Mouse (Mus musculus): ENCODE data around the gene Ptk6. TPM values are rescaled to one million over a fixed set of nuclear protein-coding genes. Genes with fewer than 3 reads are reported as not detected.

Ptk6 gene
- total RNA-seq (2021) = under 1 TPM in 1 of 2 experiments, not detected in 1; 0.05 TPM

DNA sequence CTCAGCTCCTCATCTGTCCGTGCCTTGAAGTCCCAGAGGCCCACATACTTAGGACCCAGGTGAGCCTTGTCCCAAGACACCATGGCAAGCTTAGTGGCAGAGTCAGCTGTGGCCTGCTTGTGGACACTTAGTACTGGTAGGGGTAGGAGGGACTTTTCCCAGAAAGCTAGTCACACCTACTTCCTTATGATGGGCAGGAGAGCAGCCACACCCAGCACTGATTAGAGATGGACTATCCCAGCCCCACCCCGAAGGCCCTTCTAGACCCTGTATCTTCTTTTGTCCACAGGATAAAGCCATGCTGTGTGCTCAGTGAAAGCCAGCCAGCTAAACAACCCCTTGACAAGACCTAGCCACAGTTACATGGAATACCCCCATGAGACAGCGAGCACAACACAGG, at the start of gene Ptk6:
Gene Ptk6, minus strand, starts transcription at position 368 of the 400 bp plus-strand sequence.
- intact Hi-C loops (cut with DNase I) = no loop called here
- DNase-seq = no peak

DNA sequence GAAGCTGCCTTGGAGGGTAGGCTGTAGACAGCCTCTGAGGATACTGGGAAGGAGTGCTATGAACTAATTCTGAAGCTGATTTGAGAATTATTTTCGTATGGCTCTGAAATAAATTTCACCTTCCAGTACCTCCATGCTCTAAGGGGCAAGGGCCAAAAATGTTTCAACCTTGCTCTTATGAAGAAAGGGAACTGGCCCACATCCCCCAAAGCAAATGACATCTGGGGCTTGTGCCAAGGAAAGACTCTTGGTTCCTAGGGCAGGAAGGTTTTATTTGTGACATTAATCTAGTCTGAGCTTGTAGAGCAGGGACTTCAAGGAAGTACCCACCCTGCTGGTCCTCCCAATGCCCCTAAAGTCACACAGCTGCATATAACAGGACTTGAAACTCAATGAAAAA, 49.3 kb upstream of the Ptk6 start:
- intact Hi-C loops (cut with DNase I) = no loop called here

DNA sequence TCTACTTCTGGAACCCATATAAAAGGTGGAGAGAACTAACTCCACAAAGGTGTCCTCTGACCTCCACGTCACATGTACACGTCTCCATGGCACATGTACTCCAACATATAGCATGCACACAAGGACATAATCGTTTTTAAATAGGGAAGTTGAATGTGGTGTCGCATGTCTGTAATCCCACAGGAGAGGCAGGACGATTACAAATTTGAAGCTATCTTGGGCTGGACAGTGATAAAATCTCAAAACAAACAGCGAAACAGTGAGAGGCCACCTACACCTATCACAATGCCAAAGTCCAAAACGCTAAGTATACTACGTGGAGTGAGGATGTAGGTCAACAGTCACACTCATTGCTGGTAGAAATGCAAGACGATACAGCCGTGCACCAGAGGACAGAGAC, 46.6 kb upstream of the Ptk6 start:
- no peak for DNase-seq
- intact Hi-C loops (cut with DNase I) = no loop called here

More for the DNA sequence above, 49.3 kb upstream of the Ptk6 start:
- no peak for DNase-seq

DNA sequence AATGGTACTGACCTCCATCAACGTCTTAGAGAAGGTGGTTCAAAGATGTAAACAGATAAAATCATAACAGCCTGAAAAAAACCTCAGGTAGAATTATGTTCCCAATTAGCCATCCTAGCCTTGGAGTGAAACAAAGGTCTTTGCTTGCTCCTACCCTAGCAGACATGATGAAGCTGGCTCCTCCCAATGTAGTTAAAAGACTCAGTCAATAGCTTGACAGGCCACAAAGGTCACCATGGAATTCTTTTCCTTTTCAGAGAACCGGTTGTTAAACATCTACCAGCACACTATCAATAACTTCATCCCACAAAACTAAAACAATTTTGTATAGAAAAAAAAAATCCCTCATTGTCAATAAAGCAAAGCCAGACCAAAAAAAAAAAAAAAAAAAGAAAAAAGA, 42.4 kb upstream of the Ptk6 start:
- DNase-seq = no peak
- intact Hi-C loops (cut with DNase I) = no loop called here

DNA sequence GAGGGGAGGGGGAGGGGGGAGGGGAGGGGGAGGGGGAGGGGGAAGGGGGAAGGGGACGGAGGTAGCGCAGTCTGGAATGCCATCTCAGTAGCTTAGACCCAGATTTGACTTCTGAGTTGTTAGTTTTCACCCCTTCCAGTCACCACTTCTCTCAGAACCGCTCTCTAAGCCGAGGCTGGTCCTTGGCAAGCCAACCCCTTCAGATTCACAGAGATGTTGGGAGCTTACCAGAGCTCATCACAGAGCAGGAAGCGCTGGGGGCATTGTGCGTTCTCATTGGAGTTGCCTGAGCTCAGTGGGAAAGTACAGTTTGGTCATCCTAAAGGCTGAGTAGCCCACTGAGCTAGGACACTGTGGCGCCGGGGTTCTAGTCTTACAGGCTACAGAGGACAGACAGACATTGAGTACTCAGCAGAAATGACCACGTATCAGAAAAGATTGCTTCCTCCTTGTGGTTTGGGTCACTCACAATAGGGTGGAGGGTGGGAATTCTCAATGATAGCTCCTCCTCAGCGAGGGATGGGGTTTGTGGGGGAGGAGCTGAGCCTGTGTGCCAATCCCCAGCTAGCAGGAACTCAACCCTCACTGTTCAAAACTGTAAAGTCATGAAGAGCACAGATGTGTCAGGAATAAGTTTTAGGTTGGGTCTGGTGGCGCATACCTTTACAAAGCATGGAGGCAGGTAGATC, 41.3 kb upstream of the Ptk6 start:
- DNase-seq = peak; percentile 36 to 48
- intact Hi-C loops (cut with DNase I) = no loop called here

DNA sequence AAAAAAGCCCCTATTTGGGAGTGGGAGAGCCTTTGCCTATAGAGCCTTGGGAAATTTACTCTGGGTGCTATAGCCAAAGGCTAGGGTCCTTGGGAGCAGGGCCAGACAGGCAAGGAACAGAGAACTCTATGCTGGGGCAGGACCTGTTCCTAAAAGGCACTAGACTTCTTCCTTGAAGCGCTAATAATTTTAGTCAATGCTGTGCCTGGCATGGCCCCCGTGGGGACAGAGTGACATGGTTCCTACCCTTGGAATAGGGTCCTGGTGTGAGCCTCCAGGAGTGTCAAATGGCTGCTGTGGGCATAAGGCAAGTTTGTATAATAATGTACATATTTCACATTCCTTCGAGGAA, 39.7 kb upstream of the Ptk6 start:
- no peak for DNase-seq
- intact Hi-C loops (cut with DNase I) = no loop called here

DNA sequence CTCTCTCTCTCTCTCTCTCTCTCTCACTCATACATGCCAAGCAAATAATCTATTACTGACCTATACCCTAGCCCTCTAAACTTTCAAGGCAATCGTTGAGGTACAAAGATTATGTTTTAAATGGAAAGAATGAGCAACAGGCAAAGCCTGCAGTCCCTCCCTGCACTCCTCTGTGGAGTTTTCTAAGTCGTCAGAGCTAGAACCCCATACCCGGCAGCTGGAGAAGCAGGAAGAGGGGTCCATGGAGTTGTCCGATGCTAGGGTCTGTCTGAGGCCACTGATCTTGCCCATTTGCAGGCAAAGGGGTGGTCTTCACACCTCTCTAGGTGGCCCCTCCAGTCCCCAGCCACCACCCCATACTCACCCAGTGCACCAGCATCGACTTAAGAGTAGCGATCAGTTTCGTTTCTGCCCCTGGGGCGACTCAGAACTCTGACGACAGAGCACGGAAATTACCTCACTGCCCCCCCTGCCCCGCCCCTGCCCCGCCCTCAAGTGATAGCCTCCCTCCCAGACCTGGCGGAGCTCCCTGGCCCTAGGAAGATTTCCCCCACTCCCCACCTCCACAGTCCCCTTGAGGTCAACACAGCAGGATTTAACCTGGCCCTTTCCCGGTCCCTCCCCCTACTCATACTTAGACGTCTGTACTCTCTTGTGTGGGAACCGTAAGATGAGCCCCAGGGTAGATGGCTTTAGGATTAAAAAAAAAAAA, 39.2 kb upstream of the Ptk6 start, which contains the start of gene Helz2:
Gene Helz2, minus strand, starts transcription at position 426 of the 712 bp plus-strand sequence.
- intact Hi-C loops (cut with DNase I) = loop anchor here (2.0 kb wide), 1 partner anchor 53 kb away; no protein-coding TSS in a partner anchor

DNA sequence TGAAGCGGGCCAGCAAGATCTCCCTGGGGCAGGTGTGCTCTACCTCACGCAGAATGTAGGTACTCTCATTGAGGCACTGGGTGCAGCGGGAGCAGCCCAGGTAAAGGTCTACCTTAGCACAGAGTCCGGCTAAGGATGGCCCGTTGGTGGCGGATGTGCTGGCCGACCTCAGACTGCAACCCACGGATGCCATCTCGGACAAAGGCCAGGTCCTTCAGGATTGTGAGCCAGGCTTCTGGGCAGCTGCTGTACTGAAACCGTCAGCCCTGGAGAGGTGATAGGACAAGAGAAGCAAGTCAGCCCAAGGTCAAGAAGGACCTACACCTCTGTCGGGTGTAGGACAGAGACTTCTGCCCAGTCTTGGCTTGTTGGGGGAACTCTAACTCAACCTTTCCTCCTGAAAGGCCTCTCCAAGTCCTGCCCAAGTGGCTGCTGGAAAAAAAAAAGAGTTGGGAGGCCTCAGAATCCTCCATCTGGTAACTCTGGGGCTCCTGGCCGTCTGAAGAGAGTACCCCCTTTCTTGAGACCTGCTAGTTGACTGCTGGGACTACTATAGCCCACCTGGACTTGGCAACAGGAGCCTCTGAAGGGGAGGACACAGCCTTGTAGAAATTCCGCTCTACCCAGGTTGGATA, 38.3 kb upstream of the Ptk6 start:
- intact Hi-C loops (cut with DNase I) = loop anchor here (2.0 kb wide), 1 partner anchor 52 kb away; no protein-coding TSS in a partner anchor
- no peak for DNase-seq

More for the DNA sequence above, 39.2 kb upstream of the Ptk6 start, which contains the start of gene Helz2:
- DNase-seq = peak; percentile 67 to 68

DNA sequence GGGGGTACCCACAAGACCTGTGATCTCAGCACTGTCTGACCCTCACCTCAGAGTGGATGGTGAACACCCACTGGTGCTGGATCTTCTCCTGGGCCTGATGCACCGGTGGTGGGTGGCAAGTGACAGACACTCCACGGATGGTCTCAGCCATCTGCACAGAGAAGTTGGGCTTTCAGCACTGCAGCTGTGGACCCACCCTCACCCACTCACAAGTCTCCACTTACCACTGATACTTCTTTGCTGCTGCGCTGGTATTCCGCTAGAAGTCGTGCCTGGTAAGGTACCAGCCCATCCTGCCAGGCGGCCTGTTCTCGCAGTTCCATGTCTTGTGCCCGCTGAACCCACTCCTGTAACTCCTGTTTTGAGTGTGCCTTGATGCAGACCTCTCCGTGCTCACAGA, 36.7 kb upstream of the Ptk6 start:
- DNase-seq = no peak
- intact Hi-C loops (cut with DNase I) = no loop called here

DNA sequence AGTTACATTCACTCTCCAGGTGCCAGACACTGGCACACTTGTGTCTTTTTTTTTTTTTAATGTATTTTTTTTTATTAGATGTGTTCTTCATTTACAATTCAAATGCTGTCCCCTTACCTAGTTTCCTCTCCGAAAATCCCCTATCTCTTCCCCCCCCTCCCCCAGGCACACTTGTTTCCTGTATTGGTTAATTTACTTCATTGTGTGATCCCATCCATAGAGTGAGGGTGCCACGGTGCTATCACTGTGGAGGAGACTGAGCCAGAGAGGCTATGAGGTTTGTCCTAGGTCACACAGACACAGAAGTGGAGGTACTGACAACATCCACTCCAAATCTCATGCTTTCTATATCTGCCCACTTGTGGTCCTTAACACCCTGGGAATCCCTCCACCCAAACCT, 36.3 kb upstream of the Ptk6 start:
- intact Hi-C loops (cut with DNase I) = no loop called here
- no peak for DNase-seq

DNA sequence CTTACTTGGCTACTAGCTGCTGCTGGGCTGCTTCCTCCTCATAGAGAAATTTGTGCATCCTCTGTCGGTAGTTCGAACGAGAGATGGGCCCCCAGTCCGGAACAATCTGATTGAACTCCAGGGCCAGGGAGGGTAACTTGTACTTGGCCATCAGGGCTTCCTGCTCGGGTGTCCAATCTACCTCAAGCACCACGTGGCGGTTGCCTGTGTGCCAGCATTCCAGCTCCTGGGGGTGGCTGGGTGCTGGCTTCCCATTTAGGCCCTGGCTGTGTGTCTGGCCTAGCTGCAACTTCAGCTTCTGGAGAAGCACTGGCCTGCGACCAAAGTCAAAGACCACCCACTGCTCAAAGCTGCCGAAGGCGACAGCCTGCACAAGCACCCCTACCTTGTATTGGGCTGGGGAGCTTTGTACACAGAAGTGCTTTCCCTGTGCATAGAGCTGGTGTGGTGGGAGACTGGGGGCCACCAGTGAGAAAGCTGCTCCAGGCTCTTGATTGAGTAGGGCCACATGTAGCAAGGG, 35.6 kb upstream of the Ptk6 start:
- DNase-seq = no peak
- intact Hi-C loops (cut with DNase I) = no loop called here

DNA sequence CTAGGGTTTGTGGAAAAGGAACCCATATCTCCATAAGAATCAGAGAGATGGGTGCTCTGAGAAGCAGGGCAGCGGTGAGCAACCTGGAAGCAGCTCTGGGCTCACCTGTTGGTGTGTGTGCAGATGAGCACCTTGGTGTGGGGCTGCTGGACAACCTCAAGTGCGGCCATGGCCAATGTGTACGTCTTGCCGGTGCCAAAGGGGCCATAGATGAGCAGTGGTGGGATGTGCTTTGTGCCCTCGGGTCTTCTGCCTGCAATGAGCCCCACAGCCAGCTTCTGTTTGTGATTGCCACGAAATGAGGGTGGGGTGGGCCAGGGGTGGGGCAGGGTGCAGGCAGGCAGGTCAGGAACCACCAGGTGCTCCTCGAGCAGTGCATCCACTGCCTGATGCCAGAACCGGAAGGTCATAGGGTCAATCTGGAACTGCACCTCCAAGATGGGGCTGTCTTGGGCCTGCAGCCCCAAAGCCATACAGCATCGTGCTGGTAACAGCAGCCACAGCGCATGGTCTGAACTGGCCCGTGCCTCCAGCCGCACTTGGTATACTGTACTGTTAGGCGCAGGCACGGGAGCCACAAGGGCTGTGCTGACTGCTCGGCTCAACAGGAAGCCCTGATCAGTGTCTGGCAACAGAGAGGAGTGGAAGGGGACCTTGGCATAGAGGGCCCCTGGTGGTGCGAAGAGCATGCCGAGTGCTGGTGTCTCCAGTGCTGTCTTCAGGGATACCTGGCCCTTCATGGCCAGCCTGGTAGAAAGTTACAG, 34.8 kb upstream of the Ptk6 start:
- intact Hi-C loops (cut with DNase I) = no loop called here
- DNase-seq = no peak

DNA sequence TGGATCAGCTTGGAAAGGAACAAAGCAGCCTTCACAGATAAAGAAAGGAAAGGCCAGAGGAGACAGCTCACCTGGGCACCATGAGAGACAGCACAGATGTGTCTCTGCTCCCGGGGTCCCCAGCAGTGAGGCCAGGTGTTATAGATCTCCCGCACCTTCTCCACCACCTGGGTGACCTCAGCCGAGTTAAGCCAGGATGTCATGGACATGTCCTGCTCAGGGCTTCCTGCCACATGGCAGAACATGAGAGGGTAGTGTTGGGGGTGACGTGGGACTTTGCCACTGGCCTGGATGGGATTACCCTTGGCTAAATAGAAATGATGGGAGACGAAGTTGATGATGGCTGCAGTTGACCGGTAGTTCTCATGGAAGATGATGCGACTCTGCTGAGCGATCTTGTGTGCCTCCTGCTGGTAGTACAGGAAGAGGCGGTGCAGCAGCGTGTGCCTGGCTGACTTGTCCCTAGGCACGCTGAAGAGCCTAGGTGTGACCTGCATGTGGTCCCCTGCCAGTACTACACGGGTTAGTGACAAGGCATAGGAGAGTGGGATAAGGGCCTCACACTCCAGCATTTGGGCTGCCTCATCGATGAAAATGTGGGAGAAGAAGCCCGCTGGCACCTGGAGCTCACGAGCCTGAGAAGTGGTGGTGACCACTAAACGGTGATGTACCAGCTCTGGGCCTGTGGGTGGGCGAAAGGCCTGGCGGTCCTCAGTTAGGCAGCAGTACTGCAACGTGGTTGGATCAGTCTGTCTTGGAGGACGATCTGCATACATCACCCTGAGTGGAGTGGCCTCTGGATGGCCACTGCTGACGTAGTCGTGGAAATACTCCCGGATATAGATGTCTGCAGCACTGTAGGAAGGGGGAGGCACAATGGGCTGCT, 33.3 kb upstream of the Ptk6 start:
- intact Hi-C loops (cut with DNase I) = no loop called here
- no peak for DNase-seq

DNA sequence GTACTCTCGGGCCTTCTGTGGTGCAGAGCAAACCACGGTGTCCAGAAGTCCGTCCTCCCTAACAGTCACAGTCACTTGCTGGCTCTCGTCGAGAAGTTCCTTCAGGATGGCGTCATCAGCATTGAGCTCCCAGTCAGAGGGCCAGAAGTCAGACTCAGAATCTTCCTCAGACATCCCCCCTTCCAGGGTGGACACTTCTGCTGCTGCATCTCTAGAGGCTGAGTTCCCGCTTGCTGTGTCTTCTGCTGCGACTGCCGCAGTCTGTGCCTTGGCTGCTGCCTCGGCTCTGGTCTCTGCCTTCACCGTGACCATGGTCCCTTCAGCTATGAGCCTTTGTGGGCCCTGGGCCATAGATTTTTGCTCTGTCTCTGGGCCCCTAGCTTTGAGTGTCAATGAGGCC, 32.1 kb upstream of the Ptk6 start:
- intact Hi-C loops (cut with DNase I) = no loop called here
- no peak for DNase-seq

DNA sequence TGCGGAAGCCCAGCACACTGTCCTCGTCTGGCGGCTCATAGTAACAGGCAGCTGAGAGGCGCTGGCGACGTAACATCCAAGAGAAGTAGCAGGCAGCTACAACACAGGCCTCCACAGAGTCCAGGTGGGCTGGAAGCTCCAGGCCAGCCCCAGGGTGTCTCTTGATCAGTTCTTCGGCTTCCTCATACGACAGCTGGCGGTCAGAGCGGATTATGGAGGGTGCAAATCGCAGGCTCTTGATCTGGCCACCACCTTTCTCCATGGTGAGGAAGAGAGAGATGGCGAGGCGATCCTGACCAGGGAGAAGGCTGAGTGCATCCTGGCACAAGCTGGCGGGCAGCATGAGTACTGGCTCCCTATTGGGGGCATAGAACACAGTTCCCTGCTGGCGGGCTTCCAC, 30.9 kb upstream of the Ptk6 start:
- intact Hi-C loops (cut with DNase I) = no loop called here
- no peak for DNase-seq

DNA sequence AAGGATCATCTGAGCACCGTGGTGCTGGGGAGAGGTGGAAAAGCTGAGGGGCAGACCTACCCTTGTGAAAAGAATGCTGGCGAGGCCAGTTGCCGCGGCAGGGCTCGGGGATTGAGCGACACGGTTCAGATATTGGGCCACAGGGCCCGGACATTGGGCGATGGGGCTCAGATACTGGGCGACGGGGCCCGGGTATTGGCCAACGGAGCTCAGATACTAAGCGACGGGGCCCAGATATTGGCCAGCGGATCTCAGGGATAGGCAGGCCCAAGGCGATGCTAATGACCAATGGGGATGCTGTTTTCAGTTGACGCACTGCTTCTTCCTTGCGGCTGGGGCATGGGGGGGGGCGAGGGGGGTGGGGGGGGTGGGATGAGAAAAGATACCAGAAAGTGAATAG, 28.6 kb upstream of the Ptk6 start:
- intact Hi-C loops (cut with DNase I) = no loop called here
- no peak for DNase-seq

DNA sequence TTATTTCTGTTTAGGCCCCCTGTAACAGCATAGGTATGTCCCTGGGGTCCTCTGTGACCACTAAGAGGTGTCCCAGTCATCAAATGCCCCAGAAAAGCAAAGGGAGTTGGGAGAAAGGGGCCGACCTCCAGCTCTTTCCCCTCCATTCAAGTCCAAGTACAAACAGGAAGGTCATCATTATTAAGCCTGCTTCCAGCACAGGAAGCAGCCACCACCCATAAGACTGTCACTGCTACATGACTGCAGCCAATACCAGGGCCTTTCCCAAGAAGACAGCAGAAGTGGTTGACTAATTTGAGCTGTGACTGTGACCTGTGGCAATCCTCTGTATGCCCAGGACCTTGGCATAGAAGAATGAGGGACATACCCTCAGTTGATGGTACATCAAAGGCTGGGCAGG, 25.7 kb upstream of the Ptk6 start:
- intact Hi-C loops (cut with DNase I) = no loop called here

DNA sequence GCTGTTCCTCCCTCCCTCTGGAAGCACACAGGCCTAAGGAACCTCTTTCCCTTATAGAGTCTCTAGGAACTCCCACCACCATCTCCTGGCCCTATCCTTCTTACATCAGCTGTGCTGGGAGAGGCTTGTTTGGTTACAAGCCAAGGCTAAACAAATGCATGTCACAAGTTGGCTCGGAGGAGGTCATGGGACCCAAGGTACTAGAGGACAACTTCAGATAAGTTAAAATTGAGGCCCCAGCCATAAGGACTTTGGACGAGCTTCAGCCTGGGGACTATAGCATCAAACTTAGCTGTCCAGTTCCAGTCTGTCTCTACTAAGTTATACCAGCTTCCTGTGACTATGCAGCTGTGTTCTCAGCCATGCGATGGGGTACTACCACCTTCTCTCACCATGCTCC, 24.5 kb upstream of the Ptk6 start:
- no peak for DNase-seq
- intact Hi-C loops (cut with DNase I) = no loop called here

More for the DNA sequence above, 25.7 kb upstream of the Ptk6 start:
- no peak for DNase-seq

DNA sequence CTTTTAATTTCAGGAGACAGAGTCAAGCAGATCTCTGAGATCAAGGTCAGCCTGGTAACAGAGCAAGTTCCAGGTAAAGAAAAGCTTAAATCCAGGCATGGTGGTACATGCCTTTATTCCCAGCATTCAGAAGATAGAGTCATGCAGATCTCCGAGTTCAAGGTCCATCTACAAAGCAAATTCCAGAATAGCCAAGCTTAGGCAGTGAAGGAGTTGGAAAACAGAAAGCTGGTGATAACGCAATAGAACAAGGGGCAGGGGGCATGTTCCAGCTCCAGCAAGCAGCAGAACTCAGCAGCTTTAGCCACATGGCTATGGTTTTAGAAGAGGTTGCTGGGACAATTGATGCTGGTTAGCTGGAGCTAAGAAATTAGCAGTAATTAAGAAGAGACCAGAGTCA, 22.4 kb upstream of the Ptk6 start:
- intact Hi-C loops (cut with DNase I) = no loop called here
- DNase-seq = no peak

DNA sequence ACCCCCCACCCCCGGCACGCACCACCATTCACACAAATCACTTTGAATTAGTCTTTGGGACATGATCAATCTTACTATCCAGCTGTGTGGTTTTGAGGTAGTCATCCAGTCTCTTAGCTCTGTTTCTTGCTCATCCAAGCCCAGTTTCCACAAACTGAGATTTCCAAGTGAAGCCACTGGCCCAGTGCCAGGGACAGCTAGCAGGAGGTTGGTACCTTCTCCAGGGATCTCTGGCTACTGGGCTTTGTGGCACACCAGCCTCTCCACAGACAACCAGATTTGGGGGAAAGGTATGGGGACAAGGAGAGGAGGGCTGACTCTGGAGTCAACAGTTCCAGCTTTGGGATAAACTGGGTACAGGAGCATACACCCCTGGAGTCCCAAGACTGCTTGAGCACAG, 17.8 kb upstream of the Ptk6 start:
- no peak for DNase-seq
- intact Hi-C loops (cut with DNase I) = no loop called here
